Mouse (Mus musculus): ENCODE measurements around the gene Chchd3.

Chchd3 gene

GRCm38 (mm10) chr6:33001271-33001670 is 58.8 kb downstream of the Chchd3 start:
- no peak for DNase-seq

GRCm38 (mm10) chr6:32996597-32996996 is 63.5 kb downstream of the Chchd3 start:
- DNase-seq: no peak

GRCm38 (mm10) chr6:32993847-32994246 is 66.2 kb downstream of the Chchd3 start:
- DNase-seq: no peak

- no peak for DNase-seq
Measured at GRCm38 (mm10) chr6:32990061-32990633, 69.9 kb downstream of the Chchd3 start.

- DNase-seq: no peak
Measured at GRCm38 (mm10) chr6:32988561-32988960, 71.5 kb downstream of the Chchd3 start.

- DNase-seq: no peak
Measured at GRCm38 (mm10) chr6:32983876-32984275, 76.2 kb downstream of the Chchd3 start.

GRCm38 (mm10) chr6:32981253-32981652 is 78.8 kb downstream of the Chchd3 start:
- no peak for DNase-seq

GRCm38 (mm10) chr6:32978811-32979210 is 81.2 kb downstream of the Chchd3 start:
- no peak for DNase-seq

GRCm38 (mm10) chr6:32971926-32972325 is 88.1 kb downstream of the Chchd3 start:
- DNase-seq: no peak

- no peak for DNase-seq
Measured at GRCm38 (mm10) chr6:32968971-32969370, 91.1 kb downstream of the Chchd3 start.

GRCm38 (mm10) chr6:32962048-32962447 is 98.0 kb downstream of the Chchd3 start:
- no peak for DNase-seq

- no peak for DNase-seq
Measured at GRCm38 (mm10) chr6:32961477-32961876, 98.6 kb downstream of the Chchd3 start.

GRCm38 (mm10) chr6:32959816-32960550 is 100.1 kb downstream of the Chchd3 start:
- DNase-seq: no peak

- DNase-seq: no peak
Measured at GRCm38 (mm10) chr6:32955481-32955880, 104.6 kb downstream of the Chchd3 start.

- peak; percentile 40 to 44 for DNase-seq
Measured at GRCm38 (mm10) chr6:32950973-32951372, 109.1 kb downstream of the Chchd3 start.

GRCm38 (mm10) chr6:32949702-32950101 is 110.4 kb downstream of the Chchd3 start:
- DNase-seq: no peak

GRCm38 (mm10) chr6:32947225-32947624 is 112.8 kb downstream of the Chchd3 start:
- DNase-seq: no peak

- peak in 1 of 2 experiments; percentile 6 for DNase-seq
Measured at GRCm38 (mm10) chr6:32944956-32945355, 115.1 kb downstream of the Chchd3 start.

- DNase-seq: no peak
Measured at GRCm38 (mm10) chr6:32943651-32944050, 116.4 kb downstream of the Chchd3 start.

GRCm38 (mm10) chr6:32940299-32940698 is 119.8 kb downstream of the Chchd3 start:
- DNase-seq: no peak

- DNase-seq: no peak
Measured at GRCm38 (mm10) chr6:32937643-32938042, 122.4 kb downstream of the Chchd3 start.

GRCm38 (mm10) chr6:32936794-32937193 is 123.3 kb downstream of the Chchd3 start:
- DNase-seq: no peak

GRCm38 (mm10) chr6:32936365-32936764 is 123.7 kb downstream of the Chchd3 start:
- DNase-seq: no peak

GRCm38 (mm10) chr6:32935576-32935975 is 124.5 kb downstream of the Chchd3 start:
- no peak for DNase-seq

All from lung, adult 18-20 months (tissue).